Mouse (Mus musculus): ENCODE results near the gene Enpp4. TPM values are rescaled to one million over a fixed set of nuclear protein-coding genes. Genes with fewer than 3 reads are reported as not detected.

The Enpp4 gene
- polyA plus RNA-seq, 1 experiment from 2014 or later = 2.3 TPM

DNA sequence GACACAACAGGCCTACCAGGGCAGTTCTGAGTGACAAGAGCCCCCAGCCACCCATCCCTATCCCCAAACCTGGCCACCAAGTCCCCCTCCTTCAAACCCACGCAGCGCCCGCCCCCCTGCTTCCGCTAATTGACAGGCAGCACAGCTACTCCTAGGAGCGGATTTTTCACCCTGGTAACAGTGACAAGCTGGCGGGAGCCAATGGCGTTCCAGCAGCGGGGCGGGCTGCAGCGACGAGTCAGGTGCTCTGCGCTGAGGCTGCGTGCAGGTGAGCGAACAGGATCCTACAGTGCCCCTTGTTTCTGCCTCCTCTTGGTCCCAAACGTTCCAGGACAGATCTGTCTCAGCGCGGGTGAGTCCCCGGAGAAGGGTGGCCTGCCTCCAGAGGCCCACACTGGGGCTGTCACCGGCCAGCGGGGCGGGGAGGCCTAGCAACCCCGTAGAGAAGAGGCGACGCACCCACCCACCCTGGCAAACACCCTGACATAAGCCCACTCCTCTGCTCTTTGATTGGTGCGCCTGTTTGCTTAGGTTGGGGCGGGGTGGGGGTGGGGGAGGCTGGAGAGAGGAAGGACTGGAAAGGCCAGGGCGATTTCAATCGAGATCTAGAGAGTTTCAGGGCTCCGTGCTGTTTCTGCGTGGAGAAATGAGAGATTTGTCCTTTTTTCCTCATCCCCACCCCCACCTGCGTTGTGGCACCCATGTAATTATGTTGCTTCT lies 26.8 kb downstream of the Enpp4 start, which contains the start of gene Enpp5:
Gene Enpp5 (plus strand): TSS at position 183 of the 720 bp plus-strand sequence.
- peak within 1 kb of the TSS; percentile 85 for H3K27ac ChIP-seq
- no peaks in the 10 kb centered on the region for H3K9me3 ChIP-seq
- peak; percentile 78 for DNase-seq (ENCODE audit: low spot score)
- peak within 1 kb of the TSS; percentile 62 for H3K4me3 ChIP-seq
- H3K36me3 ChIP-seq = peaks cover 10% of the 10 kb centered on the region; the same call in 1 of the 2 replicates
- WGBS = under 1% methylated on average over 31 of the region's 31 CpGs
- H3K4me1 ChIP-seq (replicated peaks) = peaks cover 9% of the 10 kb centered on the region
- peaks cover 9% of the 10 kb centered on the region; the same call in 1 of the 2 replicates for H3K27me3 ChIP-seq (ENCODE audit: insufficient read depth, poor library complexity, severe bottlenecking)

DNA sequence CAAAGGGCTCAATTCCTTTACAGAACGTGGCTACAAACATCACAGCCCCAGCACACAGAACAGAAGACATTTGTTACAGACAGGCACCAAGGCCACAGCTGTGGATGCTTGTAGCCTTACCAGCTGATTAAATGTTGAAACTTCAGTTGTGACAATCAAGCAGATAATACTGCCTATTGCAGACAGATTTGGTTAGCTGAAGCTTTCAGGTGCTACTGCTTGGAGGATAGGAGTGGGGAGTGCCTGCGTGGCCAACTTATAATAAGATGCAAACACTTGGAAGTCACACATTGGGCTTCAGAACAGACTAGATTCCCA lies 27.8 kb downstream of the Enpp4 start:
- Histone ChIP-seq H3K9me3 (no peaks in the 10 kb centered on the region), H3K4me1 (replicated peaks) (peaks cover 9% of the 10 kb centered on the region), H3K27me3 (ENCODE audit: insufficient read depth, poor library complexity, severe bottlenecking) (peaks cover 9% of the 10 kb centered on the region; the same call in 1 of the 2 replicates), H3K36me3 (peaks cover 10% of the 10 kb centered on the region; the same call in 1 of the 2 replicates), H3K4me3 (no peak overlapping the region), H3K27ac (no peak overlapping the region)
- no peak for DNase-seq (ENCODE audit: low spot score)
- WGBS = 74% methylated on average over 2 of the region's 2 CpGs

DNA sequence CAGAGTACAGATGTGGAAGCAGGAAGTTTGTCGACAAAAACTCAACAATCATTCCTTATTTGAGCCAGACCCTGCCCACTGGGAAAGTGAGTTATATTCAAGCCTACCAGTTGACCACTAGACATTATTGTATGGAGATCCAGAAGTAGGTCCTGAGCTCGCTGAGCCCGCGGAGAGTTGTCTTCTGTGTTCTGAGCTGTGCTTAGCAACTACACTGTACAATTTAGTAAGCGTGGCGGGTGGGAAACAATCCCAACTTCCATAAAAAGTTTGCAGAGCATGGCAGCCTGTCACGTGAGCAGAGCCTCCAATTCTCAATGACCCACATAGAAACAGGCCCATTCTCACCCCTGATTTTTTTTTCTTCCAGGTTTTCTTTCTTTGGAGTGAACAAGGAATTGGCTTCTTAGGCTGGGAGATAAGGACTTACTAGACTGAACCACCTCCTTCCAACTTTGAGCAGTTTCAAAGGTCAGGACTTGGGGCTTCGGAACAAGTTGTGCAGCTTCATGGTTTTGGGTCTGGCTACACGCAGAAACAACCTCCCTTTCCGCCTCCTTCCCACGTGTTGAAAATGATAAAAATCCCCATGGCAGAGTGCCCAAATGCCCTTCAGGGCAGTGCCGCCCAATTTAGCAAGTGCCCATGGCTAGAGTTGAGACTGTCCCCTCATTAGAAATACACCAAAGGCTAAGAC lies 28.3 kb downstream of the Enpp4 start:
- 85% methylated on average over 12 of the region's 12 CpGs for whole genome bisulfite sequencing
- H3K36me3 ChIP-seq = peaks cover 10% of the 10 kb centered on the region; the same call in 1 of the 2 replicates

DNA sequence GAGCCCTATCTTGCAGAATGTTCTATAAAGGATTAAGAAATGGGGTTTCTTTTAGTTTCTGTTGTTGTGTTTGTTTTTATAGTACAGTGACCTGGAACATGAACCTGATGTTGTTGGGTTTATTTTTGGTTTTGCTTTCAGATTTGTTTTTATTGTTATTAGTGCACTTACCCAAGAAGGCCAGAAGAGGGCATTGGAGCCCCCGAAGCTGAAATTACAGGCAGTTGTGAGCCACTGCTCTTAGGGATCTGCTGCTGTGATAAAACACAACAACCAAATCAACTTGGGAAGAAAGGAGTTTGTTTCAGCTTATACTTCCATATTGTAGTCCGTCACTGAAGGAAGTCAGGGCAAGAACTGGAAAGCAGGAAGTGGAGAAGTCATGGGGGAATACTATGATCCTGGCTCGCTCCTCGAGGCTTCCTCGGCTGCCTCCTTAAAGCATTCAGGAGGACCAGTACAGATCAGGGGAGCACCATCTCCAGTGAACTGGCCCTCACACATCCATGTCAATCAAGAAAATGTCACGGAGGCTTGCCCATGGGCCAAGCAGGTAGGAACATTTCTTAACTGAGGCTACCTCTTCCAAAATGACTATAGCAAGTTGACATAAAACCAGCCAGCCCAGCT lies 29.4 kb downstream of the Enpp4 start:
- H3K9me3 ChIP-seq = no peaks in the 10 kb centered on the region
- peaks cover 4% of the 10 kb centered on the region; the same call in 1 of the 2 replicates for H3K36me3 ChIP-seq
- WGBS = 63% methylated on average over 6 of the region's 6 CpGs
- H3K27me3 ChIP-seq (ENCODE audit: insufficient read depth, poor library complexity, severe bottlenecking) = peaks cover 9% of the 10 kb centered on the region; the same call in 1 of the 2 replicates
- no peak overlapping the region for H3K27ac ChIP-seq
- DNase-seq (ENCODE audit: low spot score) = no peak
- H3K4me3 ChIP-seq = no peak overlapping the region
- peaks cover 9% of the 10 kb centered on the region for H3K4me1 ChIP-seq (replicated peaks)

More for the DNA sequence above, 28.3 kb downstream of the Enpp4 start:
- H3K27ac ChIP-seq = no peak overlapping the region
- no peak overlapping the region for H3K4me3 ChIP-seq
- peaks cover 9% of the 10 kb centered on the region for H3K4me1 ChIP-seq (replicated peaks)
- no peaks in the 10 kb centered on the region for H3K9me3 ChIP-seq
- peaks cover 9% of the 10 kb centered on the region; the same call in 1 of the 2 replicates for H3K27me3 ChIP-seq (ENCODE audit: insufficient read depth, poor library complexity, severe bottlenecking)
- no peak for DNase-seq (ENCODE audit: low spot score)

DNA sequence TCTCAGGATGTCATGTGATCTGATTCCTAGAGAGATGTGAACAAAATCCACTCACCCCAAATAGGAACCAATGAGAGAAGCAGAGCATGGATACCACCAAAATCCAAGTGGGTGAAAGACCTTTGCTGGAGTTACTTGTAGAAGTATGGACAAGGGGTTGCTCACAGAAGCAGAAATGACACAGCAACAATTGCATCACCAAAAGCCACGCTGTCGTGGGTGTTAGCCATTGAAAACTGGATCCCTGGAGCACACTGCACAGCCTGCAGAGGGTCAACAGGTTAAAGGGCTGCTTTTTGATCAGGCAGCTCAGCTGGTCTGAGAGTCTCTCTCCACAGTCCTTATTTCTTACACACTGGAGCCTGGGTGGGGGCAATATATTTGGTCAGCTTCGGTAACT lies 30.0 kb downstream of the Enpp4 start:
- DNase-seq (ENCODE audit: low spot score) = no peak
- peaks cover 9% of the 10 kb centered on the region for H3K4me1 ChIP-seq (replicated peaks)
- 73% methylated on average over 3 of the region's 3 CpGs for WGBS
- no peak overlapping the region for H3K4me3 ChIP-seq
- no peaks in the 10 kb centered on the region for H3K9me3 ChIP-seq
- peaks cover 9% of the 10 kb centered on the region; the same call in 1 of the 2 replicates for H3K27me3 ChIP-seq (ENCODE audit: insufficient read depth, poor library complexity, severe bottlenecking)
- no peaks in the 10 kb centered on the region for H3K36me3 ChIP-seq
- H3K27ac ChIP-seq = no peak overlapping the region

DNA sequence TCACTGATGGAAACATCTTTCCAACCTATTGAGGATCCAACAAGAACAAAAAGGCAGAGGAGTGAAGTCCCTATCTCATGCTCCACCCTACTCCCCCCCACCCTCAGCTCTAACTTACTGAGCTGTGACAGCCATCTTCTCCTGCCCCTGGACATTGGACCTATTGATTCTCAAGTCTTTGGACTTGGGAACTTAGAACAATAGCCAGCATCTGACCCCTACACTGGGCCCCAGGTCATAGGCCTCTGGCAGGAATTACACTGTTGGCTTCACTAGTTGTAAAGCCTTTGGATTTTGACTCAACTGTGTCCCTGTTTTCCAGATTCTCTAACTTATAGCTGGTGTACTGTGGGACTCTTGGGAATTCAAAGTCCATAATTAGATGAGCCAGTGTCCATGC lies 33.9 kb downstream of the Enpp4 start:
- Histone ChIP-seq H3K27me3 (ENCODE audit: insufficient read depth, poor library complexity, severe bottlenecking) (no peaks in the 10 kb centered on the region), H3K4me1 (replicated peaks) (no peaks in the 10 kb centered on the region), H3K9me3 (no peaks in the 10 kb centered on the region), H3K36me3 (no peaks in the 10 kb centered on the region), H3K4me3 (no peak overlapping the region), H3K27ac (no peak overlapping the region)
- DNase-seq (ENCODE audit: low spot score) = no peak

- H3K9me3 ChIP-seq = no peaks in the 10 kb centered on the region
- H3K27ac ChIP-seq = no peak overlapping the region
- H3K27me3 ChIP-seq (ENCODE audit: insufficient read depth, poor library complexity, severe bottlenecking) = no peaks in the 10 kb centered on the region
- no peaks in the 10 kb centered on the region for H3K36me3 ChIP-seq
- no peak overlapping the region for H3K4me3 ChIP-seq
- no peaks in the 10 kb centered on the region for H3K4me1 ChIP-seq (replicated peaks)
- WGBS = 77% methylated on average over 6 of the region's 6 CpGs
- DNase-seq (ENCODE audit: low spot score) = no peak
Measured at GRCm38 (mm10) chr17:44068876-44069275, 36.7 kb downstream of the Enpp4 start.

GRCm38 (mm10) chr17:44061289-44061890 lies 44.2 kb downstream of the Enpp4 start:
- no peak overlapping the region for H3K4me3 ChIP-seq

DNA sequence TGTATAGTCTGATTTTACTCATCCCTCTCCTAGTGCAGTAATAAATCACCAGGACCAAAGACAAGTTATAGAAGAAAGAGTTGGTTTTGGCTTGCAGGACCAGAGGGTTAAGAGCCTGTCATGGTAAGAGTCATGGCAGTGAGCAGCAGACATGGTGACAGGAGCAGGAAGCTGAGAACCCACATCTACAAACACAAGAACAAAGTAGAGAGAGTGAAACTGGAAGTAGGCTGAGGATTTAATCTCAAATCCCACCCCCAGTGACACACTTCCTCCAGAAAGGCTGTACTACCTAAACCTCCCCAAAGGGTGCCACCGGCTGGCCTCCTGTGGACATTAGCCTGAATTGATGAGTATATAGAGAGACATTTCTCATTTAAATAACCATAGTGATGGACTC lies 44.8 kb downstream of the Enpp4 start:
- WGBS = 85% methylated on average over 1 of the region's 1 CpGs

More at GRCm38 (mm10) chr17:44061289-44061890, 44.2 kb downstream of the Enpp4 start:
- Histone ChIP-seq H3K27ac (no peak overlapping the region), H3K9me3 (no peaks in the 10 kb centered on the region), H3K4me1 (replicated peaks) (no peaks in the 10 kb centered on the region), H3K36me3 (no peaks in the 10 kb centered on the region), H3K27me3 (ENCODE audit: insufficient read depth, poor library complexity, severe bottlenecking) (no peaks in the 10 kb centered on the region)
- no peak for DNase-seq (ENCODE audit: low spot score)
- WGBS = 83% methylated on average over 5 of the region's 5 CpGs

GRCm38 (mm10) chr17:44058145-44058544 lies 47.5 kb downstream of the Enpp4 start:
- no peak for DNase-seq (ENCODE audit: low spot score)
- no peaks in the 10 kb centered on the region for H3K4me1 ChIP-seq (replicated peaks)
- no peaks in the 10 kb centered on the region for H3K27me3 ChIP-seq (ENCODE audit: insufficient read depth, poor library complexity, severe bottlenecking)
- no peak overlapping the region for H3K4me3 ChIP-seq
- H3K27ac ChIP-seq = no peak overlapping the region
- H3K9me3 ChIP-seq = no peaks in the 10 kb centered on the region
- H3K36me3 ChIP-seq = no peaks in the 10 kb centered on the region

More for the DNA sequence above, 44.8 kb downstream of the Enpp4 start:
- Histone ChIP-seq H3K27ac (no peak overlapping the region), H3K27me3 (ENCODE audit: insufficient read depth, poor library complexity, severe bottlenecking) (no peaks in the 10 kb centered on the region), H3K4me1 (replicated peaks) (no peaks in the 10 kb centered on the region), H3K36me3 (no peaks in the 10 kb centered on the region), H3K9me3 (no peaks in the 10 kb centered on the region), H3K4me3 (no peak overlapping the region)
- no peak for DNase-seq (ENCODE audit: low spot score)

GRCm38 (mm10) chr17:44057123-44057522 lies 48.5 kb downstream of the Enpp4 start:
- Histone ChIP-seq H3K27me3 (ENCODE audit: insufficient read depth, poor library complexity, severe bottlenecking) (no peaks in the 10 kb centered on the region), H3K4me3 (no peak overlapping the region), H3K4me1 (replicated peaks) (no peaks in the 10 kb centered on the region), H3K36me3 (no peaks in the 10 kb centered on the region), H3K27ac (no peak overlapping the region), H3K9me3 (no peaks in the 10 kb centered on the region)
- DNase-seq (ENCODE audit: low spot score) = no peak
- WGBS = 91% methylated on average over 1 of the region's 1 CpGs

- Histone ChIP-seq H3K4me3 (no peak overlapping the region), H3K27me3 (ENCODE audit: insufficient read depth, poor library complexity, severe bottlenecking) (no peaks in the 10 kb centered on the region), H3K9me3 (no peaks in the 10 kb centered on the region), H3K27ac (no peak overlapping the region), H3K4me1 (replicated peaks) (no peaks in the 10 kb centered on the region), H3K36me3 (no peaks in the 10 kb centered on the region)
- DNase-seq (ENCODE audit: low spot score) = no peak
- 77% methylated on average over 4 of the region's 4 CpGs for WGBS
Measured at GRCm38 (mm10) chr17:44053427-44053826, 52.2 kb downstream of the Enpp4 start.

All from hindbrain, embryonic 10.5 days (tissue).